Mouse (Mus musculus) neural tube, embryonic 12.5 days (tissue): ENCODE data around the gene Ackr1. TPM values are rescaled to one million over a fixed set of nuclear protein-coding genes. Genes with fewer than 3 reads are reported as not detected.

Experiments
- ATAC-seq: fragments of 200-750 bp; cut with Nextera tagmentation; 2 replicates; pipeline ENCODE4 v1.8.0; 2017; ENCODE audit warnings: low read depth, mild to moderate bottlenecking, moderate TSS enrichment, moderate library complexity; ENCODE audit not compliant: low FRiP score
- H3K27ac ChIP-seq: fragments of 300-500 bp; sonication (generic); 2 replicates; pipeline ENCODE4 v1.5.1; 2016
- H3K27me3 ChIP-seq: fragments of 300-500 bp; sonication (generic); replicated peaks from 2 replicates; pipeline ENCODE4 v1.6.1; 2016; ENCODE audit warnings: mild to moderate bottlenecking
- H3K36me3 ChIP-seq: fragments of 300-500 bp; sonication (generic); 2 replicates; pipeline ENCODE4 v1.6.1; 2016; ENCODE audit warnings: mild to moderate bottlenecking
- H3K4me1 ChIP-seq: fragments of 300-500 bp; sonication (generic); 2 replicates; pipeline ENCODE4 v1.6.1; 2016
- H3K4me2 ChIP-seq: fragments of 300-500 bp; sonication (generic); replicated peaks from 2 replicates; pipeline ENCODE4 v1.6.1; 2016; ENCODE audit warnings: mild to moderate bottlenecking
- H3K4me3 ChIP-seq: fragments of 300-500 bp; sonication (generic); 2 replicates; pipeline ENCODE4 v1.5.1; 2016
- H3K9ac ChIP-seq: fragments of 300-500 bp; sonication (generic); 2 replicates; pipeline ENCODE4 v1.6.1; 2016; ENCODE audit warnings: mild to moderate bottlenecking
- H3K9me3 ChIP-seq: fragments of 300-500 bp; sonication (generic); 2 replicates; pipeline ENCODE4 v1.6.1; 2016; ENCODE audit warnings: mild to moderate bottlenecking
- WGBS: fragments of 180-500 bp; shearing (Covaris S2); methylation state at CpG from one replicate; pipeline ENCODE4 v1.1.7; 2016; 5-methylcytosine and 5-hydroxymethylcytosine counted together
- polyA plus RNA-seq: library from polyadenylated mRNA; unstranded; fragments of >200 nt; fragmentation: Nextera tagmentation; extraction: Ambion mirVana; gene quantifications from 2 replicates; pipeline ENCODE4 v1.2.1, GENCODE M21; 2016

Gene Ackr1
- polyA plus RNA-seq = 10.4 and 11.3 TPM in 2 replicates

- Histone ChIP-seq H3K9me3 (no peaks in the 10 kb centered on the region), H3K27me3 (no peaks in the 10 kb centered on the region), H3K9ac (no peak within 1 kb of the TSS), H3K27ac (no peak within 1 kb of the TSS), H3K36me3 (peaks cover 24% of the 10 kb centered on the region), H3K4me2 (no peak within 1 kb of the TSS), H3K4me3 (no peak within 1 kb of the TSS), H3K4me1 (peaks cover 6% of the 10 kb centered on the region)
- no peak for ATAC-seq
- 77% methylated on average over 9 of the region's 9 CpGs for WGBS
These were observed at the start of gene Ackr1 for GRCm38 (mm10) chr1:173333312-173334253. Gene Ackr1 (minus strand): TSS chr1:173333750.

- H3K9me3 ChIP-seq = no peaks in the 10 kb centered on the region
- no peak for ATAC-seq
- no peaks in the 10 kb centered on the region for H3K4me1 ChIP-seq
- H3K36me3 ChIP-seq = no peaks in the 10 kb centered on the region
- no peak overlapping the region for H3K4me2 ChIP-seq
- no peaks in the 10 kb centered on the region for H3K27me3 ChIP-seq
- H3K4me3 ChIP-seq = no peak overlapping the region
- H3K9ac ChIP-seq = no peak overlapping the region
- 92% methylated on average over 6 of the region's 6 CpGs for WGBS
- H3K27ac ChIP-seq = no peak overlapping the region
These were observed 47.9 kb upstream of the Ackr1 start for GRCm38 (mm10) chr1:173381436-173381835.

- Histone ChIP-seq H3K27me3 (no peaks in the 10 kb centered on the region), H3K9ac (no peak overlapping the region), H3K4me1 (no peaks in the 10 kb centered on the region), H3K27ac (no peak overlapping the region), H3K36me3 (no peaks in the 10 kb centered on the region), H3K4me2 (no peak overlapping the region), H3K9me3 (no peaks in the 10 kb centered on the region), H3K4me3 (no peak overlapping the region)
- 36% methylated on average over 13 of the region's 13 CpGs for WGBS
- ATAC-seq = peak; percentile 73
These were observed 44.0 kb upstream of the Ackr1 start for GRCm38 (mm10) chr1:173377380-173378112.

- no peak for ATAC-seq
- WGBS = 89% methylated on average over 7 of the region's 7 CpGs
- no peaks in the 10 kb centered on the region for H3K27me3 ChIP-seq
These were observed 40.5 kb upstream of the Ackr1 start for GRCm38 (mm10) chr1:173374020-173374419.

GRCm38 (mm10) chr1:173371586-173371985 is 38.0 kb upstream of the Ackr1 start:
- Histone ChIP-seq H3K4me1 (peaks cover 12% of the 10 kb centered on the region), H3K9ac (no peak overlapping the region), H3K36me3 (no peaks in the 10 kb centered on the region), H3K27me3 (no peaks in the 10 kb centered on the region), H3K9me3 (no peaks in the 10 kb centered on the region), H3K27ac (no peak overlapping the region), H3K4me2 (no peak overlapping the region), H3K4me3 (no peak overlapping the region)
- ATAC-seq = no peak
- 84% methylated on average over 6 of the region's 6 CpGs for WGBS

More at GRCm38 (mm10) chr1:173374020-173374419, 40.5 kb upstream of the Ackr1 start:
- Histone ChIP-seq H3K4me1 (0 out of 2 replicates have a peak, but pooled peaks cover 5% of the 10 kb centered on the region), H3K9ac (no peak overlapping the region), H3K4me3 (no peak overlapping the region), H3K4me2 (no peak overlapping the region), H3K27ac (no peak overlapping the region), H3K9me3 (no peaks in the 10 kb centered on the region), H3K36me3 (no peaks in the 10 kb centered on the region)

- Histone ChIP-seq H3K4me2 (no peak overlapping the region), H3K27me3 (no peaks in the 10 kb centered on the region), H3K4me3 (no peak overlapping the region), H3K9me3 (no peaks in the 10 kb centered on the region), H3K9ac (no peak overlapping the region), H3K4me1 (peaks cover 23% of the 10 kb centered on the region), H3K27ac (no peak overlapping the region), H3K36me3 (no peaks in the 10 kb centered on the region)
- 70% methylated on average over 6 of the region's 6 CpGs for WGBS
- ATAC-seq = no peak
These were observed 36.9 kb upstream of the Ackr1 start for GRCm38 (mm10) chr1:173370456-173370855.

GRCm38 (mm10) chr1:173369611-173370010 is 36.1 kb upstream of the Ackr1 start:
- no peak for ATAC-seq
- no peak overlapping the region for H3K4me2 ChIP-seq
- no peaks in the 10 kb centered on the region for H3K27me3 ChIP-seq
- H3K27ac ChIP-seq = no peak overlapping the region
- H3K4me3 ChIP-seq = no peak overlapping the region
- peaks cover 26% of the 10 kb centered on the region for H3K4me1 ChIP-seq
- H3K36me3 ChIP-seq = no peaks in the 10 kb centered on the region
- 72% methylated on average over 2 of the region's 2 CpGs for WGBS
- no peaks in the 10 kb centered on the region for H3K9me3 ChIP-seq
- no peak overlapping the region for H3K9ac ChIP-seq

- H3K27ac ChIP-seq = peak within 1 kb of the TSS; percentile 72
- no peaks in the 10 kb centered on the region for H3K9me3 ChIP-seq
- H3K9ac ChIP-seq = peak within 1 kb of the TSS; percentile 91
- peak within 1 kb of the TSS; percentile 83 for H3K4me2 ChIP-seq
- under 1% methylated on average over 45 of the region's 46 CpGs for WGBS
- ATAC-seq = peak; percentile 91
- peak within 1 kb of the TSS; percentile 70 for H3K4me3 ChIP-seq
- H3K4me1 ChIP-seq = peaks cover 26% of the 10 kb centered on the region
- no peaks in the 10 kb centered on the region for H3K36me3 ChIP-seq
- H3K27me3 ChIP-seq = no peaks in the 10 kb centered on the region
These were observed 34.0 kb upstream of the Ackr1 start, which contains the start of gene Cadm3 for GRCm38 (mm10) chr1:173367356-173368046. Gene Cadm3 (minus strand): TSS chr1:173367695.

- Histone ChIP-seq H3K4me1 (peaks cover 26% of the 10 kb centered on the region), H3K27ac (peak overlapping the region; percentile 72), H3K9ac (peak overlapping the region; percentile 91), H3K4me3 (peak overlapping the region; percentile 70), H3K9me3 (no peaks in the 10 kb centered on the region), H3K36me3 (no peaks in the 10 kb centered on the region), H3K27me3 (no peaks in the 10 kb centered on the region), H3K4me2 (peak overlapping the region; percentile 83)
- ATAC-seq = peak; percentile 77
- WGBS = under 1% methylated on average over 31 of the region's 31 CpGs
These were observed 33.3 kb upstream of the Ackr1 start for GRCm38 (mm10) chr1:173366701-173367355.

GRCm38 (mm10) chr1:173365970-173366409 is 32.4 kb upstream of the Ackr1 start:
- ATAC-seq = peak; percentile 34
- no peaks in the 10 kb centered on the region for H3K36me3 ChIP-seq
- H3K4me1 ChIP-seq = peaks cover 26% of the 10 kb centered on the region
- H3K4me3 ChIP-seq = peak overlapping the region; percentile 70
- WGBS = 3% methylated on average over 11 of the region's 13 CpGs
- no peak overlapping the region for H3K27ac ChIP-seq
- H3K9ac ChIP-seq = peak overlapping the region; percentile 91
- H3K27me3 ChIP-seq = no peaks in the 10 kb centered on the region
- peak overlapping the region; percentile 83 for H3K4me2 ChIP-seq
- H3K9me3 ChIP-seq = no peaks in the 10 kb centered on the region

GRCm38 (mm10) chr1:173364125-173364800 is 30.7 kb upstream of the Ackr1 start:
- 83% methylated on average over 4 of the region's 4 CpGs for WGBS
- peaks cover 26% of the 10 kb centered on the region for H3K4me1 ChIP-seq
- no peaks in the 10 kb centered on the region for H3K27me3 ChIP-seq
- H3K36me3 ChIP-seq = no peaks in the 10 kb centered on the region
- ATAC-seq = no peak
- H3K9me3 ChIP-seq = no peaks in the 10 kb centered on the region
- H3K4me3 ChIP-seq = no peak overlapping the region
- H3K4me2 ChIP-seq = no peak overlapping the region
- no peak overlapping the region for H3K9ac ChIP-seq
- H3K27ac ChIP-seq = no peak overlapping the region
